Mouse (Mus musculus) brain, embryonic 14.5 days (tissue): ENCODE measurements around the gene Dmrtc1a. TPM values are rescaled to one million over a fixed set of nuclear protein-coding genes. Genes with fewer than 3 reads are reported as not detected.
A peak's percentile ranks its signal among the peaks of the same experiment; 100 is the strongest.
"Not testable (repeated sequence)": the region's sequence is repeated elsewhere in the genome, so short reads cannot be mapped to it uniquely, and the experiment has no call there.

Source experiments
- DNase-seq: peaks from one replicate; pipeline ENCODE4 v3.0.0-alpha.2; 2011; ENCODE audit warnings: low read depth
- CTCF ChIP-seq: fragments of 200-500 bp; IDR thresholded peaks from 2 replicates; pipeline ENCODE4 v1.5.1; 2012; ENCODE audit warnings: inconsistent platforms, mild to moderate bottlenecking, moderate library complexity, borderline replicate concordance; ENCODE audit not compliant: insufficient read depth, insufficient read length; ENCODE audit errors: extremely low read depth
- POLR2A ChIP-seq: fragments of 200-500 bp; IDR thresholded peaks from 2 replicates; pipeline ENCODE4 v1.6.1; 2012; ENCODE audit warnings: mild to moderate bottlenecking, inconsistent platforms, borderline replicate concordance; ENCODE audit not compliant: poor library complexity, insufficient read depth, insufficient read length, severe bottlenecking; ENCODE audit errors: extremely low read depth
- polyA plus RNA-seq: library from polyadenylated mRNA; depleted of rRNA; stranded (reverse); fragments of >200 nt; gene quantifications from 2 replicates; pipeline ENCODE4 v1.2.3, GENCODE M21; 2012; rRNA removed

Gene Dmrtc1a
- polyA plus RNA-seq, result 1.0 and 1.2 TPM in 2 replicates

- DNase-seq, result not testable (repeated sequence)
Measured at GRCm38 (mm10) chrX:102908587-102908986, at the start of gene Dmrtc1a, which contains the start of gene 1700011M02Rik. Gene Dmrtc1a (minus strand): TSS chrX:102908687. Gene 1700011M02Rik (plus strand): TSS chrX:102908905.

GRCm38 (mm10) chrX:102950136-102950535, 41.6 kb upstream of the Dmrtc1a start:
- DNase-seq, result not testable (repeated sequence)

- no peak for DNase-seq
- TF ChIP-seq POLR2A (no peak), CTCF (no peak)
Measured at GRCm38 (mm10) chrX:102936743-102937142, 28.3 kb upstream of the Dmrtc1a start.

GRCm38 (mm10) chrX:102934395-102934764, 25.9 kb upstream of the Dmrtc1a start:
- no peak for TF ChIP-seq POLR2A
- no peak for TF ChIP-seq CTCF
- DNase-seq, result no peak

- DNase-seq, result peak; percentile 59
- TF ChIP-seq POLR2A (peak; percentile 52; the same call in 1 of the 2 replicates), CTCF (peak; percentile 74)
Measured at GRCm38 (mm10) chrX:102933571-102934394, 25.3 kb upstream of the Dmrtc1a start.

- peak; percentile 1 for DNase-seq
- TF ChIP-seq CTCF, result no peak
Measured at GRCm38 (mm10) chrX:102932992-102933570, 24.6 kb upstream of the Dmrtc1a start.

- DNase-seq, result not testable (repeated sequence)
Measured at GRCm38 (mm10) chrX:102928072-102928471, 19.6 kb upstream of the Dmrtc1a start, which contains the start of gene 1700018G05Rik. Gene 1700018G05Rik (plus strand): TSS chrX:102928372.

GRCm38 (mm10) chrX:102926707-102927106, 18.2 kb upstream of the Dmrtc1a start:
- TF ChIP-seq CTCF, result peak; percentile 28; the same call in 1 of the 2 replicates

GRCm38 (mm10) chrX:102914823-102915222, 6.3 kb upstream of the Dmrtc1a start:
- DNase-seq, result not testable (repeated sequence)

More at GRCm38 (mm10) chrX:102926707-102927106, 18.2 kb upstream of the Dmrtc1a start:
- DNase-seq, result peak; percentile 36

GRCm38 (mm10) chrX:102867871-102868270, 40.6 kb downstream of the Dmrtc1a start, which contains the start of gene 1700031F05Rik:
Gene 1700031F05Rik (minus strand): TSS chrX:102867971.
- TF ChIP-seq POLR2A (no peak), CTCF (no peak)
- no peak for DNase-seq

- not testable (repeated sequence) for DNase-seq
Measured at GRCm38 (mm10) chrX:102854516-102854915, 54.0 kb downstream of the Dmrtc1a start, which contains the start of gene Dmrtc1c2. Gene Dmrtc1c2 (minus strand): TSS chrX:102854616.

Other genes starting within 250 kb of the Dmrtc1a start
- gene Gm3880, start 221.7 kb downstream of the Dmrtc1a start, polyA plus RNA-seq, result not detected in 2 replicates
- gene Gm9112, start 201.1 kb downstream of the Dmrtc1a start, polyA plus RNA-seq, result not detected in 2 replicates
- not detected in 2 replicates for gene Dmrtc1b, start 200.8 kb downstream of the Dmrtc1a start, polyA plus RNA-seq
- gene Dmrtc1c1, start 105.7 kb downstream of the Dmrtc1a start, polyA plus RNA-seq, result not detected in 2 replicates
- not detected in 2 replicates for gene Dmrtc1c2, start 54.1 kb downstream of the Dmrtc1a start, polyA plus RNA-seq
- not detected in 2 replicates for gene 1700031F05Rik, start 40.7 kb downstream of the Dmrtc1a start, polyA plus RNA-seq
- gene 1700011M02Rik, start 218 bp upstream of the Dmrtc1a start, polyA plus RNA-seq, result not detected in 2 replicates
- not detected in 2 replicates for gene 1700018G05Rik, start 19.7 kb upstream of the Dmrtc1a start, polyA plus RNA-seq